Mouse (Mus musculus) erythroblast, embryonic 14.5 days (primary cell): ENCODE results near the gene Cnot2.

Source experiments
- GATA1 ChIP-seq: IDR thresholded peaks from 2 replicates; pipeline ENCODE4 v1.6.1; 2012; ENCODE audit warnings: low read length, inconsistent platforms, mixed read lengths
- TAL1 ChIP-seq: IDR thresholded peaks from 3 replicates; pipeline ENCODE4 v1.6.1; 2012; ENCODE audit warnings: low read length, inconsistent platforms, mixed read lengths

GRCm38 (mm10) chr10:116581719-116582481 lies 589 bp upstream of the Cnot2 start:
- TF ChIP-seq GATA1 (no peak), TAL1 (no peak)
